8 mouse cellular contexts compared by ENCODE assay signal in the genomic region with DNA sequence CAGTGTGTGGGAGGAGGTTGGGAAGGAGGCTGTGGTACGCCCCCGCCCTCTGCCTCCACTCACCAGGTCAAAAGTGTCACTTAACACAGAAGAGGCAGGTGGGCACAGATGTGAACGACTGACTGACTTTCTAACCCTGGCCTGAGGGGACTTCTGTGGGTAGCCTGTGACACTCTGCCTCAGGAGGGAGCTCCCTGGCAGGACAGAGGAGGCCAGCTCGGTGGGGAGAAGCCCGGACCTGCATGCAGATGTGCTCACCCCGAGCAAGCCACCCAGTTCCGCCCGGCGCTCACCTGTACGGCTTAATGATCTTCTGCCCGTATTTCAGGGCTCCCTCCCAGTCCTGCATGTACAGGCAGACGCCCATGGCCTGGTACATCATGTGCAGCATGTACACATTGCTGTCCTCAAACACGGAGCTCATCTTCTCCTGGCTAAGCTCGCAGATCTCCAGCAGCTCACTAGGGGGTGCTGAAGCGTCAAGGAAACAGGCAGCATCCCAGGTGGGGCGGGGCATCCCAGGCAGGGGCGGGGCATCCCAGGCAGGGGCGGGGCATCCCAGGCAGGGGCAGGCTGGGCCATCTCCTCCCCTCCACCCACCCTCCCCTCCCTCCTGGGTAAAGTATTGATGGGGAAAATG. TPM values are rescaled to one million over a fixed set of nuclear protein-coding genes. Genes with fewer than 3 reads are reported as not detected.
A peak's percentile ranks its signal among the peaks of the same experiment; 100 is the strongest.
DNase-seq lines count a peak whose midpoint lies in the region; ATAC-seq and TF ChIP-seq lines count a peak whose summit lies in the region.

No protein-coding gene starts in this region.

- H3K9me3 ChIP-seq in intestine, embryonic 16.5 days (ENCODE audit: control insufficient read depth, low read length): no peaks in the 10 kb centered on the region

- no peak overlapping the region for H3K4me2 ChIP-seq in intestine, embryonic 16.5 days (ENCODE audit: low read depth, low read length)

- H3K36me3 ChIP-seq in intestine, embryonic 16.5 days (ENCODE audit: control insufficient read depth, insufficient read depth, low read length): no peaks in the 10 kb centered on the region

- WGBS in intestine, embryonic 16.5 days: 52% methylated on average over 18 of the region's 18 CpGs

- DNase-seq in frontal cortex, postnatal 25 days (ENCODE audit: low spot score in 2 of 2): no peak
- peak; percentile 89 for DNase-seq in ZHBTc4 (ENCODE audit: low read depth, low spot score)
- peak; percentile 58 for DNase-seq in embryo, embryonic 11 days
- DNase-seq in left cerebral cortex, adult 2 months (ENCODE audit: extremely low spot score in 1 of 2, low spot score in 2 of 2): peak; percentile 48 to 62
- peak; percentile 88 for DNase-seq in testis, postnatal 10 days (ENCODE audit: low spot score)

- H3K4me3 ChIP-seq in intestine, embryonic 16.5 days (ENCODE audit: low read length): no peak overlapping the region
- H3K4me3 ChIP-seq in left cerebral cortex, adult 2 months: no peak overlapping the region

- H3K4me1 ChIP-seq in intestine, embryonic 16.5 days (ENCODE audit: control insufficient read depth, insufficient read depth, low read length): no peaks in the 10 kb centered on the region

- 0 out of 2 replicates have a peak, but pooled peaks have one; percentile 38 for ATAC-seq in frontal cortex, adult (ENCODE audit: low TSS enrichment)
- peak; percentile 7; the same call in 1 of the 2 replicates for ATAC-seq in intestine, embryonic 16.5 days
- 0 out of 2 replicates have a peak, but pooled peaks have one; percentile 27 for ATAC-seq in megakaryocyte, adult 5-6 weeks (ENCODE audit: poor library complexity, severe bottlenecking)

- peak; percentile 54 for TF ChIP-seq CTCF in left cerebral cortex, adult 2 months (IDR thresholded peaks at IDR 0.05)

- no peak overlapping the region for H3K9ac ChIP-seq in intestine, embryonic 16.5 days (ENCODE audit: low read depth, low read length)

- H3K27ac ChIP-seq in intestine, embryonic 16.5 days (ENCODE audit: low read length): no peak overlapping the region
- no peak overlapping the region for H3K27ac ChIP-seq in left cerebral cortex, adult 2 months

- intact Hi-C loops in left cerebral cortex, adult 2 months (cut with DNase I): loop anchor here (1.0 to 5.0 kb wide), 2 partner anchors 182 to 856 kb away; no protein-coding TSS in a partner anchor

- H3K27me3 ChIP-seq in intestine, embryonic 16.5 days (replicated peaks; ENCODE audit: control insufficient read depth, insufficient read depth, low read length): no peaks in the 10 kb centered on the region

RNA-seq across cellular contexts. Expression of a gene that starts 38.5 kb away (rescaled TPM):
- polyA plus RNA-seq in intestine, embryonic 16.5 days (2015; fragmentation: Nextera tagmentation; extraction: Ambion mirVana): 97.4 and 106 TPM in 2 replicates
- 10 to 100 TPM; 95.8 to 98.3 TPM for total RNA-seq in left cerebral cortex, adult 2 months (2021)
- total RNA-seq in megakaryocyte, adult 5-6 weeks (2015): 16.7 and 18.6 TPM in 2 replicates
- total RNA-seq in megakaryocyte, adult 5-6 weeks (2017): 19.2 and 26.3 TPM in 2 replicates

Comparison
In these comparisons a context has a peak if more than half of its experiments do, and no peak if none do; other contexts are left out.
1. DNase-seq: peak in ZHBTc4 (single experiment), embryo, embryonic 11 days (single experiment), left cerebral cortex, adult 2 months (2 of 2) and testis, postnatal 10 days (single experiment); none in frontal cortex, postnatal 25 days (0 of 2).
2. Peak in every context shown above with its lines, with median percentiles within 50 percentile points of each other: ATAC-seq.